Mouse (Mus musculus): ENCODE measurements around the gene Gm3033. TPM values are rescaled to one million over a fixed set of nuclear protein-coding genes. Genes with fewer than 3 reads are reported as not detected.
"Not testable (repeated sequence)": the region's sequence is repeated elsewhere in the genome, so short reads cannot be mapped to it uniquely, and the experiment has no call there.

The Gm3033 gene
- 0.17 TPM in 1 of 2 replicates, not detected in the other for polyA plus RNA-seq (2012; rRNA removed)

DNA sequence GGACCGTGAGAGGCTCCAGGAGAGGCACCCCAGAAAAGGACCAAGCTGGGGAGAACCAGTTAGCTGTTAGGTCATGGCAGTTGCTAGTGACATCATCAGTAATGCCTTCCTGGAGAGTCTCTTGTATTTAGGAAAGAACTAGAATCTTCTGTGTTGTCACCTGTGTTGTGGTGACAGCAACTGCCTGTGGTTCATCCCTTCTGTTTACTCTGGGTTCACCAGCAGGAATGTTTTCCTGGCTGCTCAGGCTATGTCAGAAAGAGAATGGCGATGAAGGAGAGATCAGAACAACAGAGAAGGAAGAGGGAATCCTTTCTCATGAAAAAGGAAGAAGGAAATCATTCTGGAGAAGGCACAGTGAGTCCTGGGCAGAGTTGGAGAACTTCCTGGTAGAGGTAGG lies at the start of gene Gm3033:
Gene Gm3033 (plus strand): TSS at position 301 of the 400 bp plus-strand sequence.
- no CpG with 5 or more reads among the region's 2 CpGs for WGBS
- DNase-seq; H3K36me3 ChIP-seq (ENCODE audit: control insufficient read depth, insufficient read depth, low read length): not testable (repeated sequence)

DNA sequence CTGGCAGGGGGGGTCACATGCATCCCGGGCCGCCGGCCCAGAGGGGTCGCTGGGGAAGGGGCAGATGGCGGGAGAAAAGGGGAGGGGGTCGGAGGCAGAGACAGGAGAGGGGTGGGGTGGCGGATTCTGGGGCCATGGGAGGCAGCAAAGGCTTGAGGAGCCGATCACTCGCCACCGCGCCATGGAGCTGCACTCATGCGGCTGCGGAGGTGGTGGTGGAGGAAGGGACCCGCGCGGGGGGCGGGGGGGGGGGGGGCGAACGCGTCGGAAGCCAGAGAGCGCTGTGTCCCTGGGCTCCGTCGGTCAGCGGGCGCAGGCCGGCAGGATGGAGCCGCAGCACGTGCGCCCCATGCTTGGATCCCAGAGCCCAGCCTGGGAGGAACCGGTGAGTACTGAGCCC lies 36.3 kb upstream of the Gm3033 start, which contains the start of gene Gm3002:
Gene Gm3002 (plus strand): TSS at position 301 of the 400 bp plus-strand sequence.
- DNase-seq; H3K4me1 ChIP-seq (replicated peaks; ENCODE audit: control insufficient read depth, insufficient read depth, low read length); H3K27me3 ChIP-seq (ENCODE audit: control insufficient read depth, insufficient read depth, low read length); H3K36me3 ChIP-seq (ENCODE audit: control insufficient read depth, insufficient read depth, low read length); H3K27ac ChIP-seq (ENCODE audit: control insufficient read depth, insufficient read depth, low read length); H3K4me3 ChIP-seq (ENCODE audit: control insufficient read depth, insufficient read depth, low read length): not testable (repeated sequence)
- no CpG with 5 or more reads among the region's 31 CpGs for WGBS

More for the DNA sequence above, at the start of gene Gm3033:
- H3K27me3 ChIP-seq (ENCODE audit: control insufficient read depth, insufficient read depth, low read length); H3K27ac ChIP-seq (ENCODE audit: control insufficient read depth, insufficient read depth, low read length); H3K4me3 ChIP-seq (ENCODE audit: control insufficient read depth, insufficient read depth, low read length); H3K4me1 ChIP-seq (replicated peaks; ENCODE audit: control insufficient read depth, insufficient read depth, low read length): not testable (repeated sequence)

DNA sequence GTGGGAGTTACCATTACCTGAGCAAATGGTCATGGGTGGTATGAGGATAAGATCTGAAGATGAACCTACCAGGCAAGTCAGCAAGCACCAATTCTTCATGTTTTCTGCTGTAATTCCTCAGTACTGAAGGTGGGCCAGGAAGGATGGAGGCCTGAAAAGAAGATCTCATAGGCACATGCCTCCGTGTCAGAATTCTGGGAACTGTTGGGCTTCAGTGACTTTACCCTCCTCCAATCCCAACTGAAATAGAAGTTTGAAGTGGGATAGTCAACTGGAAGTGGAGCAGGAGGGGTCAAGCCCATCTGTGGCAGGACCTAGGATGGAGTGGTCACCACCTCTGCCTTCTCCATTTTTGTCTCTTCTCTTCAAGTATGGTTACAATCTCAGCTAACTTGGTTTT lies 37.8 kb downstream of the Gm3033 start, which contains the start of gene Gm2916:
Gene Gm2916 (plus strand): TSS at position 301 of the 400 bp plus-strand sequence.
- not testable (repeated sequence) for H3K27me3 ChIP-seq (ENCODE audit: control insufficient read depth, insufficient read depth, low read length); H3K4me3 ChIP-seq (ENCODE audit: control insufficient read depth, insufficient read depth, low read length); H3K27ac ChIP-seq (ENCODE audit: control insufficient read depth, insufficient read depth, low read length); DNase-seq; H3K4me1 ChIP-seq (replicated peaks; ENCODE audit: control insufficient read depth, insufficient read depth, low read length); H3K36me3 ChIP-seq (ENCODE audit: control insufficient read depth, insufficient read depth, low read length)
- no CpG with 5 or more reads among the region's 1 CpGs for WGBS

Other genes with a start within 250 kb of the Gm3033 start
- not detected in 2 replicates for gene Gm3012, start 211.7 kb upstream of the Gm3033 start, polyA plus RNA-seq (2012; rRNA removed)
- 0.05 and 0.09 TPM in 2 replicates for gene Gm3020, start 194.2 kb upstream of the Gm3033 start, polyA plus RNA-seq (2012; rRNA removed)
- not detected in 2 replicates for gene Gm3043, start 157.5 kb upstream of the Gm3033 start, polyA plus RNA-seq (2012; rRNA removed)
- gene Gm3002, start 36.2 kb upstream of the Gm3033 start, polyA plus RNA-seq (2012; rRNA removed): 0.13 TPM in 1 of 2 replicates, not detected in the other
- gene Gm2916, start 37.9 kb downstream of the Gm3033 start, polyA plus RNA-seq (2012; rRNA removed): not detected in 2 replicates
- not detected in 2 replicates for gene Gm3029, start 85.5 kb downstream of the Gm3033 start, polyA plus RNA-seq (2012; rRNA removed)
- 0.28 TPM in 1 of 2 replicates, not detected in the other for gene Gm3095, start 117.3 kb downstream of the Gm3033 start, polyA plus RNA-seq (2012; rRNA removed)
- not detected in 2 replicates for gene Gm3099, start 152.1 kb downstream of the Gm3033 start, polyA plus RNA-seq (2012; rRNA removed)
- 0.09 TPM in 2 replicates for gene Gm5796, start 177.7 kb downstream of the Gm3033 start, polyA plus RNA-seq (2012; rRNA removed)
- not detected in 2 replicates for gene Gm3115, start 237.9 kb downstream of the Gm3033 start, polyA plus RNA-seq (2012; rRNA removed)